Mouse (Mus musculus): Measurements from ENCODE around the gene Chmp1a. TPM values are rescaled to one million over a fixed set of nuclear protein-coding genes. Genes with fewer than 3 reads are reported as not detected.

The Chmp1a gene
- total and polyA plus RNA-seq, 2 experiments from 2014 or later = 94.3 to 131 TPM

GRCm38 (mm10) chr8:123181391-123181790 is 31.2 kb downstream of the Chmp1a start:
- H3K4me2 ChIP-seq (ENCODE audit: low read depth, low read length) = no peak overlapping the region
- H3K27ac ChIP-seq (ENCODE audit: low read depth) = no peak overlapping the region
- no peaks in the 10 kb centered on the region for H3K36me3 ChIP-seq (replicated peaks; ENCODE audit: control insufficient read depth, insufficient read depth, low read length)
- no peak for DNase-seq (ENCODE audit: low spot score)
- H3K4me3 ChIP-seq (ENCODE audit: low read depth, low read length) = no peak overlapping the region
- H3K4me1 ChIP-seq (ENCODE audit: control insufficient read depth, insufficient read depth) = no peaks in the 10 kb centered on the region
- peaks cover 6% of the 10 kb centered on the region for H3K9me3 ChIP-seq (replicated peaks; ENCODE audit: control insufficient read depth, low read length)
- ATAC-seq (ENCODE audit: insufficient read depth, low read depth) = no peak
- TF ChIP-seq EP300 (IDR thresholded peaks at IDR 0.05; ENCODE audit: low read depth) = no peak
- TF ChIP-seq CTCF (IDR thresholded peaks at IDR 0.05; ENCODE audit: low read depth) = no peak
- H3K27me3 ChIP-seq (ENCODE audit: control insufficient read depth, insufficient read depth, low read length) = no peaks in the 10 kb centered on the region
- H3K9ac ChIP-seq (replicated peaks; ENCODE audit: low read depth, low read length) = no peak overlapping the region
- WGBS = 70% methylated on average over 3 of the region's 3 CpGs

GRCm38 (mm10) chr8:123157888-123158465 is 54.6 kb downstream of the Chmp1a start, which contains the start of gene Sult5a1:
Sult5a1 (minus strand) TSS chr8:123158315.
- H3K9me3 ChIP-seq (replicated peaks; ENCODE audit: control insufficient read depth, low read length) = no peaks in the 10 kb centered on the region
- 40% methylated on average over 13 of the region's 13 CpGs for WGBS
- H3K27me3 ChIP-seq (ENCODE audit: control insufficient read depth, insufficient read depth, low read length) = no peaks in the 10 kb centered on the region
- peak within 1 kb of the TSS; percentile 40 for H3K4me2 ChIP-seq (ENCODE audit: low read depth, low read length)
- ATAC-seq (ENCODE audit: insufficient read depth, low read depth) (no peak), DNase-seq (ENCODE audit: low spot score) (no peak)
- H3K36me3 ChIP-seq (replicated peaks; ENCODE audit: control insufficient read depth, insufficient read depth, low read length) = no peaks in the 10 kb centered on the region
- H3K4me3 ChIP-seq (ENCODE audit: low read depth, low read length) = no peak within 1 kb of the TSS
- peaks cover 23% of the 10 kb centered on the region for H3K4me1 ChIP-seq (ENCODE audit: control insufficient read depth, insufficient read depth)
- H3K27ac ChIP-seq (ENCODE audit: low read depth) = no peak within 1 kb of the TSS
- TF ChIP-seq CTCF (IDR thresholded peaks at IDR 0.05; ENCODE audit: low read depth) = no peak
- TF ChIP-seq EP300 (IDR thresholded peaks at IDR 0.05; ENCODE audit: low read depth) = no peak
- H3K9ac ChIP-seq (replicated peaks; ENCODE audit: low read depth, low read length) = no peak within 1 kb of the TSS

DNA sequence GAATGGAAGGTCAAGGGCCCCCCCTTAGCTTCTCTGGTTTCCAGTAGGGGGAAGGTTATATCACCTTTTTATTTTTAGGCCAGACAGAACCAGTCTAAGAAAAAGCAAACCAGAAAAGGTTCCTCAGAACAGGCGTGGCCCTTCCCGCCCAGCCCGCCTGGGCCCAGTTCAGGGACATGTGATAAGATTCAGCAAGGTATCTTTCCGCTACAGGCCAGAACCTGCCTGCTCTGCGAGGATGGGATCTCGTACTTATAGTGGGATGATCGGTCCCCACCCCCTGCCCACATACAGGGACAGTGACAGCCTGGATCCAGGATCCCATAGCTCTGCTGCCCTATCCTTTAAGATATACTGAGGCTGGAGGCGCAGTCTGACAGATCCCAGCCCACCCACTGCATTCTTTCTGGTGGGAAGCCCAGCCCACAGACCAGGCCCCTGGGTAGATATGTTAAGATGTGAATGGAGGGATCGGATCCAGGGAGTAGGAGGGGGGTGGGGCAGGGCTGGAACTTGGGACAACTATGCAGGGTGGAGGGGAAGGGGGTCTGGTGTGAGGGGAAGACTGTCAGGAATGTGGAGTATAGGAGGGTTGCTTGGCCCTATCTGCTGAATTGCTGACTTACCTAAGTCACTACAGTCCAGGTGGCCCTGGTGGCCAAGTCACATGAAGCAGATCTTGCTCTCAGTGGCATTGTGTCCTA is 56.3 kb downstream of the Chmp1a start:
- Histone ChIP-seq H3K9ac (replicated peaks; ENCODE audit: low read depth, low read length) (no peak overlapping the region), H3K36me3 (replicated peaks; ENCODE audit: control insufficient read depth, insufficient read depth, low read length) (no peaks in the 10 kb centered on the region), H3K27ac (ENCODE audit: low read depth) (no peak overlapping the region), H3K4me3 (ENCODE audit: low read depth, low read length) (no peak overlapping the region), H3K9me3 (replicated peaks; ENCODE audit: control insufficient read depth, low read length) (no peaks in the 10 kb centered on the region), H3K27me3 (ENCODE audit: control insufficient read depth, insufficient read depth, low read length) (no peaks in the 10 kb centered on the region), H3K4me1 (ENCODE audit: control insufficient read depth, insufficient read depth) (peaks cover 23% of the 10 kb centered on the region), H3K4me2 (ENCODE audit: low read depth, low read length) (no peak overlapping the region)
- 0 out of 2 replicates have a peak, but pooled peaks have one; percentile 13 for ATAC-seq (ENCODE audit: insufficient read depth, low read depth)
- no peak for TF ChIP-seq CTCF (IDR thresholded peaks at IDR 0.05; ENCODE audit: low read depth)
- TF ChIP-seq EP300 (IDR thresholded peaks at IDR 0.05; ENCODE audit: low read depth) = no peak
- WGBS = 48% methylated on average over 9 of the region's 9 CpGs
- DNase-seq (ENCODE audit: low spot score) = no peak

DNA sequence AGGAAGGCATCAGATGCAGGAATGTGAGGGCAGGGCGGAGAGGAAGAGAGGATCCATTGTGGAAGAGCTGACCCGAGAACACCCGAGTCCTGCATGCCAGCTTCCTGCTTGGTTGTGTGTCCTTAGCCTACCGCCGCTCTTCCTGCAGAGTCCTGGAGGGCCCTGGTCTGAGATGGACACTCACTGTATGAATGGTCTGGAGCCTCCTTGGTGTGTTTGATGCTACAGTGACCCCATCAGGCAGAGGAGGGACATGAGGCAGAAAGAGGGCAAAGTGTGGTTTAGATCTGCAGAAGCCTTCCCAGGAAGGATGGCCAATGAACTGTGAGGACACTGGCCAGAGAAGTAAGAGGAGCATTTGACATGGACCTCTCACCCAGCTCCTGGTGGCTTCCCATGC is 57.4 kb downstream of the Chmp1a start:
- no peak overlapping the region for H3K4me3 ChIP-seq (ENCODE audit: low read depth, low read length)
- TF ChIP-seq CTCF (IDR thresholded peaks at IDR 0.05; ENCODE audit: low read depth) = peak; percentile 69
- no peak for TF ChIP-seq EP300 (IDR thresholded peaks at IDR 0.05; ENCODE audit: low read depth)
- ATAC-seq (ENCODE audit: insufficient read depth, low read depth) (peak; percentile 53), DNase-seq (ENCODE audit: low spot score) (peak; percentile 53)
- H3K9ac ChIP-seq (replicated peaks; ENCODE audit: low read depth, low read length) = no peak overlapping the region
- 66% methylated on average over 5 of the region's 5 CpGs for WGBS
- H3K4me2 ChIP-seq (ENCODE audit: low read depth, low read length) = no peak overlapping the region
- H3K27me3 ChIP-seq (ENCODE audit: control insufficient read depth, insufficient read depth, low read length) = no peaks in the 10 kb centered on the region
- no peaks in the 10 kb centered on the region for H3K9me3 ChIP-seq (replicated peaks; ENCODE audit: control insufficient read depth, low read length)
- no peaks in the 10 kb centered on the region for H3K36me3 ChIP-seq (replicated peaks; ENCODE audit: control insufficient read depth, insufficient read depth, low read length)
- H3K4me1 ChIP-seq (ENCODE audit: control insufficient read depth, insufficient read depth) = peaks cover 23% of the 10 kb centered on the region
- H3K27ac ChIP-seq (ENCODE audit: low read depth) = no peak overlapping the region

Other genes starting within 250 kb of the Chmp1a start
- 51.2 and 65.8 TPM in 2 replicates for gene Ankrd11, start 170.5 kb downstream of the Chmp1a start, total RNA-seq (2014; rRNA removed; ENCODE audit: low replicate concordance)
- gene Ankrd11, start 170.5 kb downstream of the Chmp1a start, polyA plus RNA-seq (2015; fragmentation: Nextera tagmentation; extraction: Ambion mirVana) = 21.6 and 24.3 TPM in 2 replicates
- 72.8 and 83.1 TPM in 2 replicates for gene Spg7, start 149.8 kb downstream of the Chmp1a start, total RNA-seq (2014; rRNA removed; ENCODE audit: low replicate concordance)
- gene Spg7, start 149.8 kb downstream of the Chmp1a start, polyA plus RNA-seq (2015; fragmentation: Nextera tagmentation; extraction: Ambion mirVana) = 63.3 and 65.1 TPM in 2 replicates
- gene Rpl13, start 110.4 kb downstream of the Chmp1a start, total RNA-seq (2014; rRNA removed; ENCODE audit: low replicate concordance) = 2,455 and 2,720 TPM in 2 replicates
- 813 and 854 TPM in 2 replicates for gene Rpl13, start 110.4 kb downstream of the Chmp1a start, polyA plus RNA-seq (2015; fragmentation: Nextera tagmentation; extraction: Ambion mirVana)
- 0.42 and 9.0 TPM in 2 replicates for gene Cpne7, start 95.4 kb downstream of the Chmp1a start, total RNA-seq (2014; rRNA removed; ENCODE audit: low replicate concordance)
- 0.15 and 0.16 TPM in 2 replicates for gene Cpne7, start 95.4 kb downstream of the Chmp1a start, polyA plus RNA-seq (2015; fragmentation: Nextera tagmentation; extraction: Ambion mirVana)
- gene Sult5a1, start 54.4 kb downstream of the Chmp1a start, total RNA-seq (2014; rRNA removed; ENCODE audit: low replicate concordance) = 1.4 and 3.4 TPM in 2 replicates
- gene Sult5a1, start 54.4 kb downstream of the Chmp1a start, polyA plus RNA-seq (2015; fragmentation: Nextera tagmentation; extraction: Ambion mirVana) = 1.6 and 2.0 TPM in 2 replicates
- 32.3 and 58.6 TPM in 2 replicates for gene Dpep1, start 26.5 kb downstream of the Chmp1a start, total RNA-seq (2014; rRNA removed; ENCODE audit: low replicate concordance)
- 16.3 and 17.6 TPM in 2 replicates for gene Dpep1, start 26.5 kb downstream of the Chmp1a start, polyA plus RNA-seq (2015; fragmentation: Nextera tagmentation; extraction: Ambion mirVana)
- 5.7 and 11.4 TPM in 2 replicates for gene Spata33, start 69 bp upstream of the Chmp1a start, total RNA-seq (2014; rRNA removed; ENCODE audit: low replicate concordance)
- gene Spata33, start 69 bp upstream of the Chmp1a start, polyA plus RNA-seq (2015; fragmentation: Nextera tagmentation; extraction: Ambion mirVana) = 17.1 and 21.3 TPM in 2 replicates
- gene Cdk10, start 12.1 kb upstream of the Chmp1a start, total RNA-seq (2014; rRNA removed; ENCODE audit: low replicate concordance) = 26.5 and 31.9 TPM in 2 replicates
- 14.7 and 14.8 TPM in 2 replicates for gene Cdk10, start 12.1 kb upstream of the Chmp1a start, polyA plus RNA-seq (2015; fragmentation: Nextera tagmentation; extraction: Ambion mirVana)
- gene Spata2l, start 23.5 kb upstream of the Chmp1a start, total RNA-seq (2014; rRNA removed; ENCODE audit: low replicate concordance) = 3.5 and 4.2 TPM in 2 replicates
- 4.5 and 4.6 TPM in 2 replicates for gene Spata2l, start 23.5 kb upstream of the Chmp1a start, polyA plus RNA-seq (2015; fragmentation: Nextera tagmentation; extraction: Ambion mirVana)
- 19.4 and 24.0 TPM in 2 replicates for gene Zfp276, start 41.4 kb upstream of the Chmp1a start, total RNA-seq (2014; rRNA removed; ENCODE audit: low replicate concordance)
- gene Zfp276, start 41.4 kb upstream of the Chmp1a start, polyA plus RNA-seq (2015; fragmentation: Nextera tagmentation; extraction: Ambion mirVana) = 8.9 and 9.7 TPM in 2 replicates
- 21.4 and 32.7 TPM in 2 replicates for gene Vps9d1, start 41.6 kb upstream of the Chmp1a start, total RNA-seq (2014; rRNA removed; ENCODE audit: low replicate concordance)
- 15.4 and 16.1 TPM in 2 replicates for gene Vps9d1, start 41.6 kb upstream of the Chmp1a start, polyA plus RNA-seq (2015; fragmentation: Nextera tagmentation; extraction: Ambion mirVana)
- 24.3 and 37.1 TPM in 2 replicates for gene Fanca, start 105.8 kb upstream of the Chmp1a start, total RNA-seq (2014; rRNA removed; ENCODE audit: low replicate concordance)
- 6.1 and 6.7 TPM in 2 replicates for gene Fanca, start 105.8 kb upstream of the Chmp1a start, polyA plus RNA-seq (2015; fragmentation: Nextera tagmentation; extraction: Ambion mirVana)
- 0.15 and 1.2 TPM in 2 replicates for gene Spire2, start 120.0 kb upstream of the Chmp1a start, total RNA-seq (2014; rRNA removed; ENCODE audit: low replicate concordance)
- 0.23 and 0.40 TPM in 2 replicates for gene Spire2, start 120.0 kb upstream of the Chmp1a start, polyA plus RNA-seq (2015; fragmentation: Nextera tagmentation; extraction: Ambion mirVana)
- gene Tcf25, start 161.0 kb upstream of the Chmp1a start, total RNA-seq (2014; rRNA removed; ENCODE audit: low replicate concordance) = 172 and 193 TPM in 2 replicates
- gene Tcf25, start 161.0 kb upstream of the Chmp1a start, polyA plus RNA-seq (2015; fragmentation: Nextera tagmentation; extraction: Ambion mirVana) = 123 and 127 TPM in 2 replicates
- gene Mc1r, start 194.3 kb upstream of the Chmp1a start, total RNA-seq (2014; rRNA removed; ENCODE audit: low replicate concordance) = not detected in 2 replicates
- not detected in 2 replicates for gene Mc1r, start 194.3 kb upstream of the Chmp1a start, polyA plus RNA-seq (2015; fragmentation: Nextera tagmentation; extraction: Ambion mirVana)
- gene Tubb3, start 198.7 kb upstream of the Chmp1a start, total RNA-seq (2014; rRNA removed; ENCODE audit: low replicate concordance) = 1.8 and 6.1 TPM in 2 replicates
- 0.40 and 1.3 TPM in 2 replicates for gene Tubb3, start 198.7 kb upstream of the Chmp1a start, polyA plus RNA-seq (2015; fragmentation: Nextera tagmentation; extraction: Ambion mirVana)
- 35.6 and 91.5 TPM in 2 replicates for gene Def8, start 210.8 kb upstream of the Chmp1a start, total RNA-seq (2014; rRNA removed; ENCODE audit: low replicate concordance)
- 28.3 and 30.9 TPM in 2 replicates for gene Def8, start 210.8 kb upstream of the Chmp1a start, polyA plus RNA-seq (2015; fragmentation: Nextera tagmentation; extraction: Ambion mirVana)